Mouse (Mus musculus): ENCODE data around the gene Vmn1r158. TPM values are rescaled to one million over a fixed set of nuclear protein-coding genes. Genes with fewer than 3 reads are reported as not detected.

Vmn1r158 gene
- total RNA-seq (2023): not detected

GRCm38 (mm10) chr7:22790682-22791081 lies at the start of gene Vmn1r158:
Vmn1r158 (minus strand) TSS chr7:22790782.

GRCm38 (mm10) chr7:22761397-22761796 lies 29.2 kb downstream of the Vmn1r158 start, which contains the start of gene Vmn1r157:
Vmn1r157 (plus strand) TSS chr7:22761697.

Other genes starting within 250 kb of the Vmn1r158 start
- gene Gm4201, start 225.4 kb downstream of the Vmn1r158 start, total RNA-seq (2023): not detected
- gene Gm4565, start 202.7 kb downstream of the Vmn1r158 start, total RNA-seq (2023): not detected
- not detected for gene Vmn1r155, start 132.8 kb downstream of the Vmn1r158 start, total RNA-seq (2023)
- gene Gm8693, start 98.5 kb downstream of the Vmn1r158 start, total RNA-seq (2023): not detected
- not detected for gene Gm4567, start 71.1 kb downstream of the Vmn1r158 start, total RNA-seq (2023)
- not detected for gene Vmn1r157, start 29.1 kb downstream of the Vmn1r158 start, total RNA-seq (2023)
- not detected for gene Vmn1r159, start 52.8 kb upstream of the Vmn1r158 start, total RNA-seq (2023)
- not detected for gene Vmn1r160, start 80.4 kb upstream of the Vmn1r158 start, total RNA-seq (2023)
- gene Gm4214, start 193.9 kb upstream of the Vmn1r158 start, total RNA-seq (2023): not detected
- not detected for gene Gm4216, start 229.1 kb upstream of the Vmn1r158 start, total RNA-seq (2023)